Mouse (Mus musculus): ENCODE results near the gene Selenoi. TPM values are rescaled to one million over a fixed set of nuclear protein-coding genes. Genes with fewer than 3 reads are reported as not detected.
"Not testable (repeated sequence)": the region's sequence is repeated elsewhere in the genome, so short reads cannot be mapped to it uniquely, and the experiment has no call there.

Gene Selenoi
- total RNA-seq (2015; ENCODE audit: low replicate concordance) (11.3 and 18.7 TPM in 2 replicates), total RNA-seq (2017; ENCODE audit: low replicate concordance) (16.9 and 46.8 TPM in 2 replicates)

DNA sequence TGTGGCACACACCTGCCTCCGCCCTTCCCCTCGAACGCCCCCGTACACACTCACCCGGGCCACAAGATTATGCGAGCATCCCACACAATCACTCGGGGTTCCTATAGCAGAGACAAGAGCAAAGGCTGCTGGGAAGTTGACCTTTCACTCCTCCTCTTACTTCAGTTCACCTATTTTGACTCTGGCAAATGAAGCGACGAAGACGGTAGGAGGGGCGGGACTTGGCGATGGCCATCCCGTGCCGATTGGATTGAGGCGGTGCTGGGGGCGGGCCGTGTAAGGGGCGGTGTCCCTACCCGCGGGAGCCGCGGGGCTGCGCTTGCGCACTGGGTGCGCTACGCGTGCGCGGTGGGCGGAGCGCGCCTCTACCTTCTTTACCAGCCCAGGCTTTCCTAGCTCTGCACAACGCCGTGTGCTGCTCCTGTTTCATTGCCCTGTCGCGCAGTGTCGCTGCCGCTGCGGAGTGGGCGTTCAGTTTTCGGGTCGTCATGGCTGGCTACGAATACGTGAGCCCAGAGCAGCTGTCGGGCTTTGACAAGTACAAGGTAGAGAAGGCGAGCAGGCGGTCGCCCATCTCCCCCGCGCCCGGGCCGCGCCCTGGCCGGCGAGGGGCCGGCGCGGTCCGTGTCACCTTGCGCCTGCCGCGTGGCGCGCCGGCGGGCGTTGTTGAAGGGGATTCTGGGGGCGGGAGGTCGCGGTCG is at the start of gene Selenoi:
TSS of gene Selenoi (plus strand) at position 311 of the 701 bp plus-strand sequence.
- ATAC-seq (replicated peaks; ENCODE audit: low FRiP score, poor library complexity, severe bottlenecking): peak; percentile 97

DNA sequence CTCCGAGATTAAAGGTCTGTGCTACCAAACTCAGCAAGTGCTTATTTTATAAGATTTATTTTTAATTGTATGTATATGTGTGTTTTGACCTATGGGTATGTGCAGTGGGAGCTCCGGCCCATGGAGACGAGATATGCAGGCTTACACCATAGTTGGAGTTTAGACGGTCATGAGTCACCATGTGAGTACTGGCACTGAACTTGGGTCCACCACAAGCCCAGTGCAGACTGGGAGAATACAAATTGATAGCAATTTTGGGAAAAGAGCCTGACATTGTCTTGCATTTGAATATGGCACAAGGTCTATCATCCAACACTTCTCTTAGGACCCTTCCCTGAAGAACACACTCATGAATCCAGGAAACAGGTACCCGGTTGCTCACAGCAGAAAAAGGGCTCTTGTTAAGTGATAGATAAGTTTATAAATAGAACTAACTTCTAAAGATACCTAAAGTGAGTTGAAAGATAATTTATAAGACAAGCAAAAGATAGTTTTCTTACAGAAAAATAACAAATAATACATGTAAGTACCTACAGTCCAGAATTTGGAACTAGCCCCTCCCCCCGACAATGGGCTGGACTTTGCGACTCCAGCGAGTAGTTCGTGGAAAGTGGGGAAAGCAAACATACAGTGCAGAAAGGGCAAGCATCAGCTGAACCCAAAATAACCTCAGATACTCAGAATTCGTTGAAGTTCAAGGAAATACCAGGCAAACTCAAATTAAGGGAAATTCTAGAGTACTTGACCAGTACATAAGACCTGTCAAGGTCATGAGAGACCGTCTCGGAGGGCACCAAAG is 44.5 kb upstream of the Selenoi start:
- ATAC-seq (replicated peaks; ENCODE audit: low FRiP score, poor library complexity, severe bottlenecking): no peak

DNA sequence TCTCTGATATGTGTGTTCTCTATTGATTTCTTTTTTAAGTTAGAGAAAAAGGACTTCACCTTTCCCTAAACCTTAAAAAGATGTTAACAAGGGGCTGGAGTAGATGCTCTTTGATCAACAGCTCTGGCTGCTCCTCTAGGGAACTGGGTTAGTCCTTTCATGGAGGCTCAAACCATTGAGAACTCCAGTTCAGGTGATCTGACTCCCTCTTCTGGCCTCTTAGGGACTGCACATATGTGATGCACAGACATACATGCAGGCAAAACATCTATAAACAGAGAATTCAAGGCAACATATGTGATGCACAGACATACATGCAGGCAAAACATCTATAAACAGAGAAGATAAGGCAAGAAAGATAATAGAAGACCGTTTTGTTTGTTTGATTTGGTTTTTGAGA is 39.9 kb upstream of the Selenoi start:
- ATAC-seq (replicated peaks; ENCODE audit: low FRiP score, poor library complexity, severe bottlenecking): no peak

DNA sequence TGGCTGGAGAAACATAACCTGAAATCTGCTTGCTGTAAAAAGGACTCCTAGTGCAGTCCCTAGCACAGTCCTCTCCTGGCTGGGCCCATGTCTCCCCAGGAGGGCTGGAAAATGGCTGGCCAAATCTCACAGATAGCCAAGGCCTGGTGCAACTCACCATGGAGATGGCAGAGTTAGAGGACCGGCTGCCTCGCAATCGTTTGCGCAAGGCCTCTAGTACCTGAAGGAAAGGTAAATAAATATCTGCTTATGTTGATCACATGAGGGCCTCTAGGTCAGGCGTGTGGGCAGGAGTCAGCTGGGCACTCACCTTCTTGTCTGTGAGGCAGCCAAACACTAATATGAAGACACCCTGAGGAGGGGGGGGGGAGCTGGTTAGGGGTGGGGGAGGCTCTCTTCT is 37.0 kb upstream of the Selenoi start:
- ATAC-seq (replicated peaks; ENCODE audit: low FRiP score, poor library complexity, severe bottlenecking): no peak

DNA sequence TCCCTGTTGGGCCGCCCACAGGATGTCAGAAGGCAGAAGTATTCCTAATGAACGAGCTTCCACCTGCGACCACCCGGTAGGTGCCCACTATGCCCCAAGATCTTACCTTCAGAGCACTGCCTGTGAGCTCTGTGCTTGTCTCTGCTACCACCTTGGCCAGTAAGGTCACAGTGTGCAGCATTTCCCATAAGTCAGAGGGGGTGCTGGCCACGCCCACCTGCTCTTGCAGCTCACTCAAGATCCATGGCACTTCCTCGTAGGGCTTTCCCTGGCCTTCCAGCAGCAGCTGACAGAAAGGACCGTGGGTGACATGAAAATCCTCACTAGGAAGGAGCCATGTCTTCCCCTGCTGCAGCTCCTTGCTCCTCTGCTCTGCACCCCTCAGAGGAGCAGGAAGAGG is 34.1 kb upstream of the Selenoi start:
- ATAC-seq (replicated peaks; ENCODE audit: low FRiP score, poor library complexity, severe bottlenecking): no peak

DNA sequence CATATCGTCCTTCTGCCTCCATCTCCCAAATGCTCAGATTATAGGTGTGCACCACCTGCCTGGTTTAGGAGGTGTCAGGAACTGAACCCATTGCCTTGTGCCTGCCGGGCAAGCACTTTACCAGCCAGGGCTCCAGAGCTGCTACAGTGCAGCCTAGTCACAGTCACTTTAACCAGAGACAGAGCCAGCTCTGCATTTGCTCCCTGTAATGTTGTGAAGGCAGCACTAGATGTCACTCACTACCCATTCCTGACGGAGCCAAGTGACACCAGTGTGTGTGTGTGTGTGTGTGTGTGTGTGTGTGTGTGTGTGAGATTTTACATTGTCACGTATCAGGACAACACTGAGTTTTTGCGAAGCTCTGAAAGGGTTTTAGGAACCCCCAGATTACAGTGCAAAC is 30.9 kb upstream of the Selenoi start:
- no peak for ATAC-seq (replicated peaks; ENCODE audit: low FRiP score, poor library complexity, severe bottlenecking)

DNA sequence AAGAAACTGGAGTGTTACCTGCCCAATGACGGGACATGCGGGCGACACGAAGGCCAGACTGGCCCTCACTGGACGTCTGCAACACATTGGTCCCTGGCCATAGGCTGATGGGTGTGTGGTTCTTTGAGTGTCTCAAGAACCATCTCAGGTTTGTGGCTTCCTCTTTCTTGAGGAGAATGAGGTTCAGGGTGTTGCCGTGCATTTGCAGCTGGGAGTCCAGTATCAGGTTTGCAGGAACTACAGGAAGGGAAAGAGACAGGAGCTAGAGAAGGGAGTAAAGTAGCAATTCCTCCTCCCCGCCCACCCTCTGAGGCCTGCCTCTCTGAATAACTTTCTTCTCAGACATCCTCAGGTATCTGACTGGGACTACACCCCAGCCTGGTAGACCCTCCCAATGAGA is 30.2 kb upstream of the Selenoi start:
- no peak for ATAC-seq (replicated peaks; ENCODE audit: low FRiP score, poor library complexity, severe bottlenecking)

DNA sequence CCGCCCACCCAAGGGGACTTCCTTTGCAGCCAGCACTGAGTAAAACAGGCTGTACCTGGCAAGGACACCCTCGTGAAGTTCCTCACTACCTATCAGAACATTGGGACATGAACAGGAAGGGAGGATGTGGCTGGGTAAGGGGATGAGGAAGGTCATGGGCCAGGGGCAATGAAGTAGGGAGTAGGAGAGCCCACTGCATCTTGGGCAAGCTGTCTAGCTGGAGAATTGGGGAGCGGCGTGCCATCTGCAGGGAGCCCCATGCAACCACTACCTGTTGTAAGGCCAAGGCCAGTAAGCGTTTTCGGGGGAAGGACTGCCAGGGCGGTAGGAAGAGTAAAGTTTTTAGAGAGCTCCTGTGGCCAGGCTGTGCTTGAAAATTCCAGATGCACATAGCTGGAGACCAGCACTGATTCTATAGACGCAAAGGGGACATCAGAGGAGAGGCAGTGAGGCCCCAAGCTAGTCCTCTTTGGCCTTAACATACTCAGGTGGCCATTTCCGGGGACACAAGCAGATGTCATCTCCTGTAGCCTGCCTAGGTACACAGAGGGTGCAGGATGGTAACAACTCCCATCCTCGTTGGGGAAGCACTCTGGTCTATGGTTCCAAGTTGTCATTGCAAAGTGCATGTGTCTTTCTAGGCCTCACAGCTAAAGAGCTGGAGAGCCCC is 29.0 kb upstream of the Selenoi start:
- no peak for ATAC-seq (replicated peaks; ENCODE audit: low FRiP score, poor library complexity, severe bottlenecking)

DNA sequence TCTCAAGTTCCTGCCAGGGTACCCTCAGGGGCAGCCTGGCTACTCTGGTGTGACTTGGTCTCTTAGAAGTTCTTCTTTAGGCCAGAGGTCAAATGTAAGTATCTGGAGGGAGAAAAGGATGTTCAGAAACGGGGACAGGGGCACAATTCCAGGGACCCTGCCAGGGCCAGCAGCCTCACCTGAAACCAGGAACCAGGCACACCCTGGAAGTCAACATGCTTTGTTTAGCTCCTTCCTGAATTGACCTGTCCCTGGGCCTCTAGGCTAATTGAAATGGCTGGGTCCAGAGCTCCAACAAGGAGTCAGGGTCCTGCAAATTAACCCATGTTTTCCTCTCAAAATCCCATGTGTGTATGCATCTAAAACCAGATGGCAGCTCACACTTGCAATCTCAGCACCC is 27.9 kb upstream of the Selenoi start:
- ATAC-seq (replicated peaks; ENCODE audit: low FRiP score, poor library complexity, severe bottlenecking): no peak

DNA sequence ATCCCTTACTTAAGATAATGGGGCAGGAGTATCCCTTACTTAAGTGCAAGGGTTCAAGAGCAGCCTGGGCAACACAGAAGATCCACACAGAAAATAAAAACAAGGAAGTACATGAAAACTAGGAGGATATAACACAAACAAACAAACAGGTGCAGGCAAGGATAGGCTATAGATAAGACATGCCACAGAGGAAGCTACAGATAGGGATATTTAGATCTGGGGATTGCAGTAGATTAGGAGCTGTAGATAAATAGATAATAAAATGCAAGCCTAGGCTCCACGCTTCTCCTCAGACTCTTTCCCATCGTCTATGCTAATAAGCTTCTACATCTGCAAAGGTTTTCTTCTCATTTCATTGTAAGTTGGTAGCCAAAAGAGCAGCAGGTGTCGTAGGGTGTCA is 27.3 kb upstream of the Selenoi start:
- ATAC-seq (replicated peaks; ENCODE audit: low FRiP score, poor library complexity, severe bottlenecking): no peak

DNA sequence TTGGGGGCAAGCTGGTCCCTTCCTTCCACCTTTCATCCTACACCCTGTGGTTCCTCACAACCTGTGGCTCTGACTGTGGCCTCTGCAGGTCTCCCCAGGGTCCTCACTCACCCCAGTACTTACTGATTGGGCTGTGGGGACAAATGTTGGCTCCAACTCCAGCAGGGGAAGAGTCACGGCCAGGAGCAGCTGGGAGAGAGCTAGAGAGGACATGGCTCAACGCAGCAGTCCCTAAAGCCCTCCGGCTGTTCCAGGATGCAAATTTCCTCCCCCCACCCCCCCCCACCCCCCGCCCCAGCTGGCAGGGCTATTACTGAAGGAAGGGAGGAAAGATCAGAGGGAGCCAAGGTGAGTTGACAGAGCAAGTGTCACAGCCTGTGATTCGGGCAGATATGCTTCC is 26.9 kb upstream of the Selenoi start, which contains the start of gene Adgrf3:
TSS of gene Adgrf3 (minus strand) at position 230 of the 400 bp plus-strand sequence.
- ATAC-seq (replicated peaks; ENCODE audit: low FRiP score, poor library complexity, severe bottlenecking): no peak

DNA sequence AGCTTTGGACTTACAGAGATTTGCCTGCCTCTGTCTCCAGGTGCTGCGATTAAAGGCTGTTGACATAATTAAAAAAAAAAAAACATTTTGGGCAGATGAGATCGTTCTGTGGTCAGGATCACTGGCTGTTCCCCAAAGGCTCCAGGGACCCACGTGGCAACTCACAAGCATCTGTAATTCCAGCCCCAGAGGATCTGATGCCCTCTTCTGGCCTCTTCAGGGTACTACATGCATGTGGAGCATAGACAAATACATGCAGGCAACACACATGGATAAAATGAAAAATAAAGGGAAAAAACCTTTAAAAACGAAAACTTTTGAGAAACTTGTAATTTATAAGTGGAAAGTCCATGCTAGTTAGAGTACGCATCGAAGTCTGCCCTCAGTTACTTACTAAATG is 25.1 kb upstream of the Selenoi start:
- 0 out of 2 replicates have a peak, but pooled peaks have one; percentile 63 for ATAC-seq (replicated peaks; ENCODE audit: low FRiP score, poor library complexity, severe bottlenecking)

DNA sequence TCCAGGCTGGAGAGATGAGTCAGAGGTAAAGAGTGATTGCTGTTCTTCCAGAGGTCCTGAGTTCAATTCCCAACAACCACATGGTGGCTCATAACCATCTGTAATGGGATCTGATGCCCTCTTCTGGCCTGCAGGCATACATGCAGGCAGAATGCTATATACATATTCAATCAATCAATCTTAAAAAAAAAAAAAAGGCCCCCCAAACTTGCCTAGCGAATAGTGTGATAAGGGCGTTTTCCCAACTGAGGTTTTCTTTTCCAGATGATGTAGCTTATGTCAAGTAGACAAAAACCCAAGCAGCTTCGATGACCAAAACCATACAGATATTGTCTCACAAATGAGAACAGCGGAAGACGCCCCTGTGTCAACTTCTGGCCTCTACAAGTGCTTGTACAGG is 21.6 kb upstream of the Selenoi start:
- ATAC-seq (replicated peaks; ENCODE audit: low FRiP score, poor library complexity, severe bottlenecking): not testable (repeated sequence)

DNA sequence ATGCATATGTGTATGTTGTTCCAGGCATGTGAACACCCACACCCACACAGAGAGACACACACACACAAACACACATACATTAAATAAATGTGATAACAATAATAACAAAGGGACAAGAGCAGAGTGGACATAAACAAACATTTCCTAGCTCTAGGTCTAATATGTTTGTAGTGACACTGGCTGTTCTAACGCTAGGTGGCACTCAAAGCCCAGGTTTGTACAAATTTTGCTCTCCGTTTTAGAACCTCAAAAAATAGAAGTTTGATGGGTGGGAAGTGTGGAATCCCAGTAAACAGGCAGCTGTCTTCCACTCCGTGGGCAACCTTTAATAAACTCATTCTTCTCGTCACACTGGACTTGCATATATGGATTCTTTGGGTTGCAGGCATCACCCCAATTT is 17.5 kb upstream of the Selenoi start:
- ATAC-seq (replicated peaks; ENCODE audit: low FRiP score, poor library complexity, severe bottlenecking): no peak

DNA sequence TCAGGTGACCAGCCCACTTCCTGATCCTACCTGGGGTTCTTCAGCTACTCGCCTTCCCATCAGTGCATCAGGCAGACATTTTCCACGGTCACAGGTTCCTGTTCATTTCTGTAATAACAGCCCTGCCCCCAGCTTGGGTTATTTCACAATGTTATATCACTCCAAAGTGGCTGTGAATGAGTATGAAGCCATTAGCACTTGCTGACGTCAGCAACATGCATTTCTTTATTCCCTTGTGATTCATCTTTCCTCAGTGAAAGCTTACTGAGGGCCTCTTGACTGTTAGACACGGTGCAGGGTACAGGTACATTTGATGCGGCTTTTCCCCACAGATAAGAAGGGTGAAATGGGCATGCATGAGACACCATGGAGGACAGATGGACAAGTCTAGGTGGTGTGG is 16.4 kb upstream of the Selenoi start:
- no peak for ATAC-seq (replicated peaks; ENCODE audit: low FRiP score, poor library complexity, severe bottlenecking)

DNA sequence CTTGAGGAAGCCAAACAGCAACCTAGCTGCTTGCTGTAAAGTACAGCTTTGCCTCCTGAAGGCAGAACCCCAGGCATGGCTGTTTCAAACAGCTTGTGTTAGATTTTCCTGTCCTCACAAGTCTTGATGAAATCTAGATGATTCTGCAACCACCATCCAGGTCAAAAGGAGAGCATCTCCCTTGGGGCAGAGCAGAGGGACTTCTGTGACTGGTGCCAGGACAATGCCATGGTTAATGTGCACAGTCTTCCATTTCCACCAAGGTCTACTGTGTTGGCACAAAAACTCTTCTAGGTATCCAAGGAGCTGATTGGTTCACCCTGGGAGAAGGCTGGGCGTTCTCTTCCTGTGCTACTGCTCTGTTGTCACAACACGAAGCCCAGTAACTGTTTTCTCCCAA is 12.7 kb upstream of the Selenoi start:
- ATAC-seq (replicated peaks; ENCODE audit: low FRiP score, poor library complexity, severe bottlenecking): no peak

DNA sequence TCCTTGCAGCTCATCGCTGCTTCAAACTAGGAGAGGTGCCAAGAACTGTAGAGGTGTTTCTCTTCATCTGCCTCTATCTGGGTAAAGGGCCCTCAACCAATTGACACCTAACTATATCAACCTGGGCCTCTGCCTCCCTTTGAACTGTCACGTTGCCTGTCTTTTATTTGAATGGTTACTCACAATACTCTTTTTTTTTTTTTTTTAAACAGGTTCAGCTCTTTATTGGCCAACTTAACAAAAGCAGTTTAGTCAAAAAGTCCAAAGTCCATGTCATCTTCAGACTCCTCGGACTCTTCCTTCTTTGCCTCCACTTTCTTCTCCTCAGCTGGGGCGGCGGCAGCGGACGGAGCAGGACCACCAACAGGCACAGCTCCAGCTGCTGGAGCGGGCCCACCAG is 11.7 kb upstream of the Selenoi start:
- no peak for ATAC-seq (replicated peaks; ENCODE audit: low FRiP score, poor library complexity, severe bottlenecking)

DNA sequence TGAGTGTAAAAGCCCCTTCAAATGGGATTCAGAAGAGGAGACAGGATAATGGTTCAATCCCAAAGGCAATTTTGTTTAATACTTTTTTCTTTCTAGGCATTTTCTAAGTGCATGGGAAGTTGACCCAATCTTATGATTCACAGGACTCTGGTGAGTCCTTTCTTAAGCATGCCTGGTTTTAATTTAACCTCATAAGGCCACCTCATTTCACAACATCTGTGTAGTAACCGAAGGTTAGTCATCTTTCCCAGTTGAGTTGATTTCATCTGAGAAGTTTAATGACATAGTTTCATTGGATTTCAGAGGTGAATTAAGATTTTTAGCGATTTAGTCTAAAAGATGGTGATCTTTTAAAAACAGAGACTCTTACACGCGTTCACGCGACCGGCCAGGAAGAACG is 9.7 kb upstream of the Selenoi start:
- no peak for ATAC-seq (replicated peaks; ENCODE audit: low FRiP score, poor library complexity, severe bottlenecking)

DNA sequence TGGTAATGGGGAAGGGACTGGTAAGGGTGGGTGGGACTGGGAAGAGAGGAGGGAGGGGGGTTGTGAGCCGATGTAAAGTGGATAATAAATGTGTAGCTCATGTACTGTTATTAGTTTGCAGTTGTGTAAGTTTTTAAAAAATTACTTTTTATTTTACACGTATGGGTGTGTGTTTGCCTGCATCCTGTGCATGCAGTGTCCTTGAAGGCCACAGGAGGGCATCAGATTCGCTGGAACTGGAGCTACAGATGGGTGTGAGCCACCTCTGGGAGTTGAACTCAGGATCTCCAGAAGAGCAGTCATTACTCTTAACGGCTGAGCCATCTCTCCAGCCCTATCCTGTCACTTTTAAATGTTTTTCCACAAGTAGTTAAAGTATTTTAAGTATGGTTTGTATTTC is 1.5 kb upstream of the Selenoi start:
- 0 out of 2 replicates have a peak, but pooled peaks have one; percentile 41 for ATAC-seq (replicated peaks; ENCODE audit: low FRiP score, poor library complexity, severe bottlenecking)

DNA sequence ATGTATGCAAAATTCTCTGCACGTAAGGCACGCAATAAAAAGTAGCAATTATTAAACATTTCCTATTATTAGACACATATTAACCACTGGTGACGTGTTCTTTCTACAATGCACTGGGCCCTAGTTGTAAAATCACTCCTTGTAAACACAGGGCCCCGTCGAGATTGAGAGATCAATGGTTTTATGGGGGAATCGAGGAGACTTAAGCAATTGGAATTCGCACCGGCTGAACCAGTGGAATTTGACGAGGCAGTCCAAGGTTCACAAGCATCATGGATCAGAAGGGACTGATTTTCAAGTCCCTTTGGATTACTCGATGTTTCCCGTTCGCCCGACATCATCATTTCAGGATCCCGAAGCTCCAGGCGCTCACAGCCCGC is 500 bp upstream of the Selenoi start:
- no peak for ATAC-seq (replicated peaks; ENCODE audit: low FRiP score, poor library complexity, severe bottlenecking)

DNA sequence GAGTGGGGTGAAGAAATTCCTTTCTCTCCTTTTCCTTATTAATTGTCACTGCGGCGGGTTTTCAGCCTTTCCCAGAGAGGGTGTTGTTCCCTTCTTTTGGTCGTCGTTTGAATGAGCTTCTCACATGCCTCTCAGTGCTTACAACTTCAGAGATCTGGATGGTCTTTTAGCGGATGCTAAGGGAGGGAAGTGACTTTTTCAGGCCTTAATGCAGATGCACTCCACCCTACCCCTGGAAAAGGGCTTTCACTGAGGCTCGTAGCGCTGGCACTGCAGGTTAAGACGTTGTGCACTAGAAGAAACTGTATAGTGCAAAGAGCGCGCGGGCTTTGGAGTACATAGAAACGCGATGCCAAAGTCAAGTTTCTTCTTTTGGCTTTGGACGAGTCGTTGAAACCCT is 661 bp downstream of the Selenoi start:
- 0 out of 2 replicates have a peak, but pooled peaks have one; percentile 27 for ATAC-seq (replicated peaks; ENCODE audit: low FRiP score, poor library complexity, severe bottlenecking)

Data from erythroid progenitor cell, adult 5-6 weeks (primary cell).